Mouse (Mus musculus) forebrain, embryonic 16.5 days (tissue): Measurements from ENCODE around the gene Cyfip2. TPM values are rescaled to one million over a fixed set of nuclear protein-coding genes. Genes with fewer than 3 reads are reported as not detected.

Experiments used
- ATAC-seq: fragments of 200-750 bp; cut with Nextera tagmentation; 2 replicates; pipeline ENCODE4 v1.8.0; 2017; ENCODE audit warnings: mild to moderate bottlenecking, moderate library complexity
- H3K27ac ChIP-seq: fragments of 300-500 bp; sonication (generic); 2 replicates; pipeline ENCODE4 v1.5.1; 2014; ENCODE audit warnings: low read length, control low read depth
- H3K27me3 ChIP-seq: fragments of 300-500 bp; sonication (generic); replicated peaks from 2 replicates; pipeline ENCODE4 v1.6.1; 2014; ENCODE audit warnings: low read length; ENCODE audit not compliant: control insufficient read depth, insufficient read depth
- H3K36me3 ChIP-seq: fragments of 300-500 bp; sonication (generic); 2 replicates; pipeline ENCODE4 v1.6.1; 2014; ENCODE audit not compliant: control insufficient read depth, insufficient read depth
- H3K4me1 ChIP-seq: fragments of 300-500 bp; sonication (generic); replicated peaks from 2 replicates; pipeline ENCODE4 v1.6.1; 2014; ENCODE audit warnings: low read length; ENCODE audit not compliant: control insufficient read depth, insufficient read depth
- H3K4me2 ChIP-seq: fragments of 300-500 bp; sonication (generic); 2 replicates; pipeline ENCODE4 v1.6.1; 2014; ENCODE audit warnings: mild to moderate bottlenecking, low read length, control low read depth
- H3K4me3 ChIP-seq: fragments of 300-500 bp; sonication (generic); replicated peaks from 2 replicates; pipeline ENCODE4 v1.5.1; 2014; ENCODE audit warnings: mild to moderate bottlenecking, low read length, control low read depth
- H3K9ac ChIP-seq: fragments of 300-500 bp; sonication (generic); replicated peaks from 2 replicates; pipeline ENCODE4 v1.6.1; 2014; ENCODE audit warnings: low read depth, low read length, control low read depth
- H3K9me3 ChIP-seq: fragments of 300-500 bp; sonication (generic); 2 replicates; pipeline ENCODE4 v1.6.1; 2016; ENCODE audit warnings: low read length; ENCODE audit not compliant: control insufficient read depth
- WGBS: fragments of 180-500 bp; shearing (Covaris S2); extraction: QIAGEN DNeasy Blood & Tissue Kit; methylation state at CpG from one replicate; pipeline ENCODE4 v1.1.7; 2014; 5-methylcytosine and 5-hydroxymethylcytosine counted together
- polyA plus RNA-seq: library from polyadenylated mRNA; unstranded; fragments of >200 nt; fragmentation: Nextera tagmentation; extraction: Ambion mirVana; gene quantifications from 2 replicates; pipeline ENCODE4 v1.2.1, GENCODE M21; 2015

Gene Cyfip2
- polyA plus RNA-seq, 1 experiment from 2014 or later = 88.4 TPM

DNA sequence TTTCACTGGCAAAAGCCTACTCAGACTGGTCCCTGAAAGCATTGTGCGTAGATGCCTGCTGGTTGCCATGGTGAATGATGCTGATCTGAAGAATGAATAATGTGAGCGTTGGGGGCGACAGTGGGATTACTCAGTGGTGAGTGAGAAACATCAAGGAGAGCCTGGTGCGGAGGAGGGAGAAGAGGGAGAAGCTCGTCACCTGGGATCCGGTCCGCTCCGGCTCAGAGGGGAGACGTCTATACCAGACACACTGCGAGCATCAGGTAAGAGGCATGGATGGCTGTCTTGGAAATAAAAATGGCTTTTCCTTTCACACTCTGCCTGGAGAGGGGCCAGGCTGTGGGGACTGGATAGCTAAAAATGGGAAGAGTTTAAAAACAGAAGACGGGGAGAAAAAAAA lies 77.3 kb downstream of the Cyfip2 start, which contains the start of gene Fndc9:
Gene Fndc9, plus strand, starts transcription at position 198 of the 400 bp plus-strand sequence.
- peak; percentile 83 for ATAC-seq
- 9% methylated on average over 11 of the region's 11 CpGs for WGBS
- Histone ChIP-seq H3K9ac (peak within 1 kb of the TSS; percentile 27; the same call in 1 of the 2 replicates), H3K4me1 (peaks cover 23% of the 10 kb centered on the region), H3K9me3 (no peaks in the 10 kb centered on the region), H3K27me3 (no peaks in the 10 kb centered on the region), H3K4me3 (no peak within 1 kb of the TSS), H3K36me3 (peaks cover 22% of the 10 kb centered on the region), H3K27ac (peak within 1 kb of the TSS; percentile 60), H3K4me2 (peak within 1 kb of the TSS; percentile 30)

DNA sequence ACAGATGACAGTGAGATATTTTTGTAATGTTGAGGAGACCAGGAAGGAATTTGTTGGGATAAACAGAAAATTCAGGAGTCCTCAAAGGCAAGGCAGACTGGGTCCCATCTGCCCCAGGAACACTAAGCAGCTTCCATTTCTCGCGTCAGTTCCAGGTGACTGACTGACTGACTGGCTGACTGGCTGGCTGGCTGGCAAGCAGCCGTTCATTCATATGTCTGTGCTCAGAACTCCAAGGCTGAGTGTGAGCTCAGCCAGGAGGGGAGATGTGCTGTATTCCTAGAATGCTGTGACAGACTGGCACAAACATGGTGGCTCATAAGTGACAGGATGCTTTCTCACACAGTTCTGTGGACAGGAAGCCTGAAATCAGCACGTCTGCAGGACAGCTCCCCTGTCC lies 78.7 kb downstream of the Cyfip2 start:
- no peak overlapping the region for H3K4me3 ChIP-seq
- H3K4me1 ChIP-seq = peaks cover 23% of the 10 kb centered on the region
- no peak overlapping the region for H3K9ac ChIP-seq
- no peaks in the 10 kb centered on the region for H3K9me3 ChIP-seq
- H3K27me3 ChIP-seq = no peaks in the 10 kb centered on the region
- H3K4me2 ChIP-seq = no peak overlapping the region
- H3K36me3 ChIP-seq = peaks cover 11% of the 10 kb centered on the region
- peak overlapping the region; percentile 39; the same call in 1 of the 2 replicates for H3K27ac ChIP-seq
- 40% methylated on average over 4 of the region's 4 CpGs for WGBS
- peak; percentile 80 for ATAC-seq

DNA sequence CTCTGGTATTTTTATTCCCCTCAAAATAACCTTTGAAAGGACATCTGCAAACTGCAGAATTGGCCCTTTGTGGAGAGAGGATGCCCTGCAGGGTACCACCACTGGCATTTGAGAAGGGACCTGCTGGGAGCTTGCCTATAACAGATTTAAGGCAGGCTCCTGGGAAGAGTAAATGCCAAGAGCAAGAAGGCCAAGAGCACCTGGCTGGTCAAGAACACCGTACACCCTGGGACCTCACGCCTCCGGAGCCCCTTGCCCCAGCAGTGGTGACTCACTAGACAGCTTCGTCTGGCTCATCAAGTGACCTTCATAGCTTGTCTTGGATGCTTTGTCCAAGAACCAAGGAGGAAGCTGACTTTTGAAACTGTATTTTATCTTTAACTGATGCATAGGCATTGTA lies 79.9 kb downstream of the Cyfip2 start:
- Histone ChIP-seq H3K36me3 (peaks cover 4% of the 10 kb centered on the region), H3K27ac (no peak overlapping the region), H3K4me2 (no peak overlapping the region), H3K4me3 (no peak overlapping the region), H3K9me3 (no peaks in the 10 kb centered on the region), H3K4me1 (peaks cover 23% of the 10 kb centered on the region), H3K27me3 (no peaks in the 10 kb centered on the region), H3K9ac (no peak overlapping the region)
- WGBS = 85% methylated on average over 4 of the region's 4 CpGs
- no peak for ATAC-seq

DNA sequence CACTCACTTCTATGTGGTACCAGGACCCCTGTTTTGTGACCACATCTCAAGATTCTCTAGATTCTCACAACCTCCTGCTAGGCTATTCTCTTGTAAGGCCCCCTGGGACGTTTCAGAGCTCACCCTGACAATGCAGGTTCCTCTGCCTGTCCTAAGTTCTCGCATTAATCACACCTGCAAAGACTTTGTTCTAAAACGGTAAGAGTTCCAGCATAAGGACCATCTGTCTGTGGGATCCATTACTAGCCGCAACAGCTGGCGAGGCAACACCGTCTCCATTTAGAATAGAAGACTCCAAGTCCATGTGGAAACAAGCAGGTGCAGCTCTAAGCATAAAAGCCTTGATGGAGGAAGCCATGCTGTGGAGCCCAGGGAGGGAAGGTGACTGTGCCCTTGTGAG lies 82.5 kb downstream of the Cyfip2 start:
- no peaks in the 10 kb centered on the region; the same call in 1 of the 2 replicates for H3K36me3 ChIP-seq
- H3K27me3 ChIP-seq = no peaks in the 10 kb centered on the region
- H3K27ac ChIP-seq = no peak overlapping the region
- no peaks in the 10 kb centered on the region for H3K9me3 ChIP-seq
- no peak overlapping the region for H3K4me3 ChIP-seq
- 66% methylated on average over 6 of the region's 6 CpGs for WGBS
- H3K9ac ChIP-seq = no peak overlapping the region
- no peak overlapping the region for H3K4me2 ChIP-seq
- H3K4me1 ChIP-seq = peaks cover 14% of the 10 kb centered on the region
- no peak for ATAC-seq

DNA sequence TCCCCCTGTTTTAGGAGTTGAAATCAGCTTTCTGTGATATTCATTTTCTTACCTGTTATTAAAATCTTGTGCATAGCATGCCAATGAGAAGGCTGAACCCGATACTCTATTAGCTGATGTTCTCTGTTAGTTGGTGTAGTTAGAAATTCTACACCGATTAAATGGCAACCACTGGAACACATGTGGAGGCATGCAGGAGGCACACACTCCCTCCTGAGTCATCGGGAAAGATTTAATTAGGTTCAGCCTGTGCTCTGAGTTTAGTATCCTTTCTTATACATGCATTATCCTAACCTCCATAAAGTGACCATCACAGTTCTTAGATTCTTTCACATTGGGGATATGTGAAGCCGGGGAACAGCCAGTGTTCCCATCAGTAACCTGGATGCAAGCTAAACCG lies 87.3 kb downstream of the Cyfip2 start:
- H3K36me3 ChIP-seq = peaks cover 23% of the 10 kb centered on the region
- H3K4me3 ChIP-seq = no peak overlapping the region
- no peaks in the 10 kb centered on the region for H3K4me1 ChIP-seq
- H3K9me3 ChIP-seq = no peaks in the 10 kb centered on the region
- no peak overlapping the region for H3K4me2 ChIP-seq
- no peaks in the 10 kb centered on the region for H3K27me3 ChIP-seq
- H3K27ac ChIP-seq = no peak overlapping the region
- no peak for ATAC-seq
- WGBS = 93% methylated on average over 5 of the region's 5 CpGs
- H3K9ac ChIP-seq = no peak overlapping the region

DNA sequence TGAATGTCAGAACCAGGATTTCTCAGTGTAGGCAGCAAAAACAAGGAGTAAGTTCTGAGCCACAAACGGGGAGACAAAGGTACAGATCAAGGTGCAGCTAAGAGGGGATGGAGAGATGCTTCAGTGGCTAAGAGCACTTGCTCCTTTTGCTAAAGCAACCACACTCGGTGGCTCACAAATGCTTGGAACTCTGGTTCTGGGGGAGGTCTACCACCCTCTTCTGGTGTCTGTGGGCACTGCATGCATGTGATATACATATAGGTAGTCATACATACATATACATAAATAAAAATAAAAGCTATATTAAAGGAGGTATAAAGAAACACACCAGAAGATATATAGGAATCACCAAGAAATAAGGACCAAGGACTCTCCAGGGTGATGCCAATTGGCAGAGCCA lies 89.1 kb downstream of the Cyfip2 start:
- ATAC-seq = no peak

DNA sequence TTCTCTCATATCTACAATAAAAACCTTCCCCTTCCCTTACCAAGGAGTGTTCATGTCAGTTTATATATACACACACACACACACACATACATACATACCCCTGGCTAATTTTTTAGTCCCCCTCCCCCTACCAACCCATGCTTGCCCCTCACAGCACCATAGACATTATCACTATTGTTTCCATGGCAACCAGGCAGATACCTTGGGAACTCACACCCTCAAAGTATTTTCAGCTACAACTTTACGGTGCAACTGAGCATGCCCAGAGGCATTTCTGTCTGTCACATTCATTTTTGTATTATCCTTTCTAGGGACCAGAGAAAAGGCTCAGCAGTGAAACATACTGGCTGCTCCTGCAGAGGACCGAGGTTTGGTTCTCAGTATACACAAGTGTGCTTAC lies 92.4 kb downstream of the Cyfip2 start:
- Histone ChIP-seq H3K9me3 (no peaks in the 10 kb centered on the region; the same call in 1 of the 2 replicates), H3K36me3 (peaks cover 23% of the 10 kb centered on the region), H3K9ac (no peak overlapping the region), H3K4me1 (0 out of 2 replicates have a peak, but pooled peaks cover under 1% of the 10 kb centered on the region), H3K27ac (no peak overlapping the region), H3K4me3 (no peak overlapping the region), H3K4me2 (no peak overlapping the region), H3K27me3 (no peaks in the 10 kb centered on the region)
- 78% methylated on average over 2 of the region's 2 CpGs for WGBS
- ATAC-seq = peak; percentile 11; the same call in 1 of the 2 replicates

More for the DNA sequence above, 89.1 kb downstream of the Cyfip2 start:
- H3K9ac ChIP-seq = no peak overlapping the region
- no peaks in the 10 kb centered on the region for H3K9me3 ChIP-seq
- H3K36me3 ChIP-seq = peaks cover 23% of the 10 kb centered on the region
- WGBS = 67% methylated on average over 2 of the region's 2 CpGs
- no peak overlapping the region for H3K27ac ChIP-seq
- H3K4me3 ChIP-seq = no peak overlapping the region
- no peaks in the 10 kb centered on the region for H3K27me3 ChIP-seq
- no peak overlapping the region for H3K4me2 ChIP-seq
- H3K4me1 ChIP-seq = no peaks in the 10 kb centered on the region

DNA sequence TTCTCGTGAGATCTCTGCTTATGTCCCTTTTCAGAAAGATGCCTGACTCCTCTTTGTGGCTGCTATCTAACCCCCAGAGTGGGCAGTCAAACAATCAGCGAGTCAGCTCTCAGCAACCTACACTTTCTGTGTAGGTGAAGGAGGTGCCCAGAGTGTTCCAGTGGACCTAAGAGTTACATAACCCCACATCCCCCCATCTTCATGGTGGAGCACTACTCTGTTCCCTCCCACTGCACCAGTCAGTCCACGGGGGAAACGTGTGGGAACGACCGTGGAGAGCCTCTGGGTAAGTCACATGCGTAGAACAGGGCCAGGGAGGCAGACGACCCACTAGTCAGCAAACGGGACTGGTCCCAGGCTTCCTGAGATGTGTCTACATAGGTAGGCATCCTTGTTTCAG lies 93.3 kb downstream of the Cyfip2 start:
- Histone ChIP-seq H3K4me2 (no peak overlapping the region), H3K27ac (peak overlapping the region; percentile 16), H3K9ac (no peak overlapping the region), H3K36me3 (peaks cover 23% of the 10 kb centered on the region), H3K27me3 (no peaks in the 10 kb centered on the region), H3K4me1 (0 out of 2 replicates have a peak, but pooled peaks cover 3% of the 10 kb centered on the region), H3K4me3 (no peak overlapping the region), H3K9me3 (no peaks in the 10 kb centered on the region; the same call in 1 of the 2 replicates)
- 88% methylated on average over 9 of the region's 9 CpGs for WGBS
- no peak for ATAC-seq

DNA sequence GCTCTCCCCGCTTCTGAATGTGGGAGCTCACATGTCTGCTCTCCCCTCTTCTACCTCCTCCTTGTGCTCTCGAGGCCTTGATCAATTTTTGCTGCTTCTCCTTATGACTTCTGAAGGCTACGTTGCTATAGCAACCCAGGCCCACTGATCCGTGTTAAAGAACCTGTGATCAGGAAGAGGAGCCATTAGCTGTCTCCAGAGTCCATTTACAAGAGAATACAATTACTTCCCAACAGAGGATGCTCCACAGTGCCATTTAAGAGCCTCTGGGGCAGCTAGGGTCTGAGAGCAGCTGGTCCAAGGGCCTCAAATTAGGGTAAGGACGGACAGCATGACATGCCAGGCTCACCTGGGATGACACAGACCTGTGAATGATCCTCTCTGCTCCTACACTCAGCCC lies 94.1 kb downstream of the Cyfip2 start:
- Histone ChIP-seq H3K4me1 (0 out of 2 replicates have a peak, but pooled peaks cover 3% of the 10 kb centered on the region), H3K27ac (peak overlapping the region; percentile 16; the same call in 1 of the 2 replicates), H3K36me3 (peaks cover 19% of the 10 kb centered on the region), H3K4me2 (no peak overlapping the region), H3K27me3 (no peaks in the 10 kb centered on the region), H3K9me3 (no peaks in the 10 kb centered on the region; the same call in 1 of the 2 replicates), H3K4me3 (no peak overlapping the region), H3K9ac (no peak overlapping the region)
- 31% methylated on average over 5 of the region's 5 CpGs for WGBS
- peak; percentile 34 for ATAC-seq

DNA sequence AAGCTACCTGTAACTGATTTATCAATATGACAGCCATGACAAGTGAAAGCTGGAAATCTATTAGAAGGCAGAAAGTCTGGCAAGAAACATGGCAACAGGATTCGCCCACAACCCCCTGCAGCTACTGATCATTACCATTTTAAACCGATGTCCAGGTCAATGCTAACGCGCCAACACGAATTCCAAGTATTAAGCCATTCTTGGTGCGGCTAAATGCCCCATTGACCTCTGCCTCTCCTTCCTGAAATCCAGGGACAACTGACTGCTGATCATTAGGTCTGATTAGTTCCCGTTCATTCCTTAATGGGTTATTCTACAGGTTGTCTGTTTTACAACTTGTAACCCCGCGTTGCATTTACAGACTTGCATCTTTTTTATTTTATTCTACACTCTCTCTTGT lies 95.0 kb downstream of the Cyfip2 start:
- ATAC-seq = no peak
- no peak overlapping the region for H3K4me2 ChIP-seq
- WGBS = 89% methylated on average over 9 of the region's 9 CpGs

More for the DNA sequence above, 95.0 kb downstream of the Cyfip2 start:
- 0 out of 2 replicates have a peak, but pooled peaks cover 3% of the 10 kb centered on the region for H3K4me1 ChIP-seq
- no peaks in the 10 kb centered on the region for H3K27me3 ChIP-seq
- H3K27ac ChIP-seq = peak overlapping the region; percentile 21; the same call in 1 of the 2 replicates
- no peak overlapping the region for H3K4me3 ChIP-seq
- no peaks in the 10 kb centered on the region; the same call in 1 of the 2 replicates for H3K9me3 ChIP-seq
- no peak overlapping the region for H3K9ac ChIP-seq
- H3K36me3 ChIP-seq = peaks cover 12% of the 10 kb centered on the region
